Mouse (Mus musculus) left cerebral cortex, adult 11 months (tissue): Measurements from ENCODE around the gene Polg2.
"Not testable (repeated sequence)": the region's sequence is repeated elsewhere in the genome, so short reads cannot be mapped to it uniquely, and the experiment has no call there.

ENCODE experiments used
- DNase-seq: peaks from one replicate; pipeline ENCODE4 v3.0.0; 2022; ENCODE audit warnings: low spot score

Gene Polg2

DNA sequence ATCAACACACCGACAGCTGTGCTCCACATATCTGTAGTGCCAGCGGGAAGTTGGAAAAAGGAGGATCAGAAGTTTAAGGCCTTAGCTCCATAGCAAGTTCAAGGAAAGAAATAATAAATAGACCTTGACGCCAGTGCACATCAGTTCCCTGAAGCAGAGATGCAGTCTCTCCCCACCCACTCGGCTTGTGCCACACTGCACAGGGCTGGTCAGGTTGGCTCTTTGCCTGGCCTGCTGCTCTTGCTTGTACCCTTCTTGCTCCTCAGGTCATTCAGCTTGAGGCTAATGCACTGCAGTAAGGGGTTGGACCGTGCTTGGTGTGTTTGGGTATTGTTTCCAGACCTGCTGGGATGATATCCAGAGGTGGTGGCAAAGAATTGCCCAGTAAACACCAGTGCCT is 18.8 kb downstream of the Polg2 start:
- DNase-seq, result no peak

GRCm38 (mm10) chr11:106759028-106759427 is 20.3 kb downstream of the Polg2 start:
- no peak for DNase-seq

DNA sequence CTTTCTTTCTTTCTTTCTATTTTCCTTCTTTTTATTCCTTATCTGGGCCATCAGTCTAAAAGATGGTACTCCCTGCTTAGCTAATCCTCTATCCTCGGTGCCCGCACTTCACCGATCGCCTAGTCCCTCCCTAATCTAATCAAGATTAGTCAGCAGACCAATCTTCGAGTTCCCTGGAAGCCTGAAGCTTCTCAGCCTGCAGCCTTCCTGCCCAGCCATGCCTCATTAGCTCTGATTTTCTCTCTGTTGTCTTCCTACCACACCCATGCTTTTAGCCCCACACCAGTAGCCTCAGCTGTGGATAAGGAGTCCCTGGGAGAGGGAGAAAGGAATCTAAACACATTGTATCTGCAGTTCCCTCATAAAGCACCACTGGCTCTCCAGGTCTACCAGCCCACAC is 23.8 kb downstream of the Polg2 start:
- DNase-seq, result no peak

GRCm38 (mm10) chr11:106753314-106753713 is 26.0 kb downstream of the Polg2 start:
- DNase-seq, result no peak

- DNase-seq, result no peak
Measured at GRCm38 (mm10) chr11:106752103-106752502, 27.2 kb downstream of the Polg2 start.

GRCm38 (mm10) chr11:106751039-106752018 is 28.0 kb downstream of the Polg2 start, which contains the start of gene Milr1:
Gene Milr1 (plus strand): TSS chr11:106751226.
- DNase-seq, result no peak

DNA sequence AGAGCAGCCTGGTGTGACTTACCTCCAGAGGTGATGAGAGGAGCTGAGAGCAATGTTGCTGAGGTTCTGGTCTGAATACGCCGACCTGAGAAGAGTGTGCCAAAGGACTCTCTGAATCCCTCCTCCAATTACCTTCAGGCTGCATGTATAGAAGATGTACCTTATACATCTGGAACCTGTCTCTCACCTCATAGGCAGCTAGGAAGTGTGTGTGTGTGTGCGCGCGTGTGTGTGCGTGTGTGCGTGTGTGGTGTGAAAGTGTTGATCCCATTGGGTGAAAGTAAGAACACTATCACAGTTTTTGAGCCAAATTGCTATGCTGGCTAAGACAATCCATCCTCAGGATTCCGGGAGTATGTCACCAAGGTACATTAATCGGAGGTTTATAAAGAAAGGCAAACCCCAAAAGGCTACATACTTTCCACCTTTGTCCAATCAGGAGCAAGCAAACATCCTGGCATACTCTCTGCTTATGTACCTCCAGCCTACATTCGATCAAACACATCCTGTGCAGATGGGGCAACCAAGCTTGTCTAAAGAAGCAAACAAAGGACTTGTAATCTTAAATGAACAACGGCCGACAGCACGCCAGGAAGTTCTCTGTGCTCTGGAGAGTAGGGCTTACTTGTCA is 29.1 kb downstream of the Polg2 start, which contains the start of gene Pecam1:
TSS of gene Pecam1 (minus strand) at position 508 of the 631 bp plus-strand sequence.
- no peak for DNase-seq

DNA sequence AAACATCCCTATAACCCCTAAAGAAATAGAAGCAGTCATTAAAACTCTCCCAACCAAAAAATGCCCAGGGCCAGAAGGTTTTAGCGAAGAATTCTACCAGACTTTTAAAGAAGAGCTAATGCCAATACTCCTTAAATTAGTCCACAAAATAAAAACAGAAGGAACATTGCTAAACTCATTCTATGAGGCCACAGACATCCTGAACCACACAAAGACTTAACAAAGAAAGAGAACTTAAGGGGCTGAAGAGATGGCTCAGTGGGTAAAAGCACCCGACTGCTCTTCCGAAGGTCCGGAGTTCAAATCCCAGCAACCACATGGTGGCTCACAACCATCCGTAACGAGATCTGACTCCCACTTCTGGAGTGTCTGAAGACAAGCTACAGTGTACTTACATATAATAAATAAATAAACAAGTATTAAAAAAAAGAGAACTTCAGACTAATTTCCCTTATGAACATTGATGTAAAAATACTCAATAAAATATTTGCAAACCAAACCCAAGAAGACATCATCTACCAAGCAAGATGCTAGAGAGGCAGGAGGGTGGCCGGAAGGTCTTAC is 29.7 kb downstream of the Polg2 start:
- not testable (repeated sequence) for DNase-seq

GRCm38 (mm10) chr11:106744949-106745348 is 34.4 kb downstream of the Polg2 start:
- DNase-seq, result no peak

- DNase-seq, result no peak
Measured at GRCm38 (mm10) chr11:106742388-106742841, 36.9 kb downstream of the Polg2 start.

DNA sequence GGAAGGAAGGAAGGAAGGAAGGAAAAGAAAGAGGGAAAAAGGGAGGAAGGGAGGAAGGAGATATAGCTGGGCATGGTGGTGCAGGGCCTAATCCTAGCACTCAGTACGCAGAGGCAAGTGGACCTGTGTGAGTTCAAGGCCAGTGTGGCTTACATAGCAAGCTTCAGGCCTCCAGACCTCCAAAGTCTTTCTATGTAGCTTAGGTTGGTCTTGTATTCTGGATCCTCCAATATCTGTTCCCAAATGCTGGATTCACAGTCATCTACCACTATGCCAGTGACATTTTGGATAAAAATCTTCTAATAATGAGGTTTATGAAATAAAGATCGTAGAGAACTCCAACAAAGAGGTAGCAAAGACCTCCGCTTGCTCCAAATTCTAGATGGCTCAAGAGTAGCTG is 37.5 kb downstream of the Polg2 start:
- no peak for DNase-seq

DNA sequence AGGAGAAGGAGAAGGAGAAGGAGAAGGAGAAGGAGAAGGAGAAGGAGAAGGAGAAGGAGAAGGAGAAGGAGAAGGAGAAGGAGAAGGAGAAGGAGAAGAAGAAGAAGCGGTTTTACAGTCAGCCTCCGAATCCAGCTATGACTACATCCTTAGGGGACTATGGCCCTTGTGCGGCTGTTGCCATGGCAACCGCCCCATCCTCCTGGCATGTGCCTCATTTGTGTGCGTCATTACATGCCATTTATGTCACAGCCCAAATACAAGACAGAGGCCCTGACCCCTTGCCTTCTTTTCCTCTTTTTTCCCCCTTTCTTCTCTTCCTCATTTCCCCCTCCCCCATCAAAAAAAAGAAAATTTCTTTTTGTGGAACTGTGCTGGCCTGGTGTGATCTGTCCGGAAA is 38.1 kb downstream of the Polg2 start:
- DNase-seq, result no peak

GRCm38 (mm10) chr11:106740724-106741123 is 38.6 kb downstream of the Polg2 start:
- not testable (repeated sequence) for DNase-seq

- DNase-seq, result no peak
Measured at GRCm38 (mm10) chr11:106739116-106739515, 40.2 kb downstream of the Polg2 start.

- peak; percentile 18 for DNase-seq
Measured at GRCm38 (mm10) chr11:106737178-106737621, 42.1 kb downstream of the Polg2 start.

DNA sequence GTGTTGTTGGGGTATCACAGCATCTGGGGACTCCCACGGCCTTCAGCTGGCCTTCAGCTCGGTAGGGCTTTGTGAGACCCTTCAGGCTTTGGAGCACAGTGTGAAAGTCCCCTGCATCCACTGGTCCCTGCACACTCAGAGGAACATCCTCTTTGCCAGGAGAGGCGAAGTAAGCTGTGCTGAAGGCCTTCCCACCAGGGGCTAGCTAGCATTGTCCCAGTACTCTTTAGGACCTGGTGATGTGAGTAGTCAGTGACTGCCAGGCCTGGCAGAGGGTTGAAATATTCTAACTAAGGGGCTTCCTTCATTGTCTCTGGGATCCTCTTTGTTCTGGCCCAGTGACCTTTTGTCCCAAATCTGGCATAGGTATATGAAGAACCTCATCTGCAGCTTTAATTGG is 42.7 kb downstream of the Polg2 start:
- no peak for DNase-seq

DNA sequence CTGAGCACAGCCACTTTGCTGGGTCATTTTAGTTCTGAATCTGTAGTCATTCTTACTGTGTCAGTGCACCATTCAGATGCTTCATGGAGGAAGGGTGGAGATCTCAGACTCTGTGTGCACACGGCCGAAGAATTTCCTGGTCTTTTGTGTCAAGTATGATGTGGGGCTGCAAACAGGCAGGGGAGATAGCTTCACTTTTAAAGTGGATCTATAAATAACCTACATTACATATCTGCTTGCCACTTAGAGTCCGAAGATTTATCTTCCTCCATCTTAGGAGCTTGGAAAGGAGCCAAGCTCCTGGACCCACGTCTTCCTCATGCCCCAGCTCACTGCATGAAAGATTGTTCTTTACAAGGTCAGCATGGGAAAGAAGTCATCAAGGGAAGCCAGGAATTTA is 48.6 kb downstream of the Polg2 start:
- DNase-seq, result no peak

DNA sequence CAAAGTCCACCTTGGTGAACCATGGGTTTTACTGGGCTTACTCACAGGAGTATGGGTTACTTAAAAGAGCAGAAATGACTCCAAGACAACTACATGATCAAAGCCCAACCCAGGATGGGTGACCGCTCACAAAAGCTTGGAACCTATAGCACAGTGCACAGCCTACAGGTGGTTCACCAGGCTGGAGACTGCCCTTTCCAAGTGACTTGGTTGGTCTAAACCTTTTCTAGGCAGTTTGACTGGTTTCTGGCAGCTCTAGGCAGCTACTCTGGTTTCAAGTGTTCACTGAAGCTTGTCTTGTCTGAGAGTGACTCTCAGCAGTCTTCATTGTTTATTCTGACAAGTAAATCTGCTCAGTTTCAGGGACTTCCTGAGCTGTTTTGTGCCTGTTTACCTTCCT is 49.7 kb downstream of the Polg2 start:
- DNase-seq, result no peak

DNA sequence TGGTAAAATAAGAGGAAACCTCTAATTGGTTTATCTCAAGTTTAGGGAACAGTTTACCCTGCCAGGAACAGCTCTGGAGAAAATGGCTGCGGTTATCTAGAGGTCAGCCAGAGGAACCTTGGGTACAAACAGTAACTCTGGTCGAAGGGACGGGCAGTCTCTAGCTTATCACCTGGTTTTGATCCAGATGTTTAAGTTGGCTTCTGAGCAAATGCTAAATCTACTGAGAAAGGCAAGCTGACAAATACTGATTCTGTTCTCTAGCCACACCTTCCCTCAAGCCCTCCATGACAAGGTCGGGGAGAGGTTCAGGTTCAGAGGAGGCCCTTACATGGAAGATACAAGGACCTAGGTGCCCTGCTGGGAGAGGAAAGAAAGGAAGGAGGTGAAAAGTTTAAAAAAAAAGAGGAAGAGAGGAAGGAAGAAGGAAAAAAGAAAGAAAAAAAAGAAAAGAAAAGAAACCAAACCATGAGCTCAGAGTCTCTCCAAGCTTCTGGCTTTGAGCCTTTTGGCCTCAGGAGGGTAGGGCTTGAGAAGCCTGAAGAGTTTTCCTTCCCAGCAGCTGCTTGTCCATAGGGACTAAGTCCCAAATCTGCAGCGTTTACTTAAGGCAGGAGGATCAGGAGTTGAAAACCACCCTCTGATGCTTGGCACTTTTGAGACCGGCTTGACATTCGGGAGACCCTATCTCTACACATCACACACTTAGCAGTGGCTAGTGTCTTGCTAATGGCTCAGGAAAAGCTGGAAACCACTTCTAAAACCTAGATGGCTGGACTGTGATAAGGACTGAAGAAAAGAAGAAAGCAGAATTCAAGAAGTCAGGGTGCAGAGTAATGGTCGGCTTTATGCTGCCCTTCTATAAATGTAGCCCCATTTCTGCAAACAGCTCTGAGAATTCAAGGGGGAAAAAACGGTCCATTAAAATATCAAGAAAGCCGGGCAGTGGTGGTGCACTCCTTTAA is 50.7 kb downstream of the Polg2 start:
- DNase-seq, result no peak

DNA sequence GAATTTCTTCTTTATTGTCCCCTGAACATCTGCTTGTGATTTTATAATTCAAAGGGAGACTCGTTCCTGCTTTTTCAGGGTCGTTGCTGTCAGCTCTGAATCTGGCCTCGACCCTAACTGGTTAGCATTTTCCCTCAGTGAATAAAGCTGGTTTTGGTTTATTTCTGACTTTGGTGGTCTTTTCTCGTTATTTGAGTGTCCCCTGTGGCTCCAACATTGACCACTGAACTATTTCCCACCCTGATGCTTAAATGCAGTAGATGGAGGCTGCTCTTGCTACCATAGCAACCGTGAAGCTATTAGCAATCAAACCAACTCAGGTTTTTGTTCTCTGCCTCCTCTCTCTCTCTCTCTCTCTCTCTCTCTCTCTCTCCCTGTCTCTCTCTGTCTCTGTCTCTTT is 51.4 kb downstream of the Polg2 start:
- no peak for DNase-seq

DNA sequence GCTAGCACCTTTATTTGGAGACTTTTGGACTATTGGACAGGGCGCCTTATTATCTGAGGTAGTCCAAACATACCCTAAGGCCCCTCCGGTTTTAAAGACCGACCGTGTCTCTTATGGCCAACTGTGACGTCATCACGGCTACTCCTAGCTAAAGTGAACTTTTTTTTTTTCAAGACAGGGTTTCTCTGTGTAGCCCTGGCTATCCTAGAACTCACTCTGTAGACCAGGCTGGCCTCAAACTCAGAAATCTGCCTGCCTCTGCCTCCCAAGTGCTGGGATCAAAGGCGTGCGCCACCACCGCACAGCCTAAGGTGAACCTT is 54.5 kb downstream of the Polg2 start:
- not testable (repeated sequence) for DNase-seq
